Mouse (Mus musculus) thymus, adult 2 months (tissue): ENCODE data around the gene Mr1.

ENCODE experiments used
- CTCF ChIP-seq: fragments of 200-500 bp; IDR thresholded peaks from 2 replicates; pipeline ENCODE4 v1.5.1; 2012; ENCODE audit warnings: mild to moderate bottlenecking, control low read depth, low read length, moderate library complexity, borderline replicate concordance; ENCODE audit not compliant: control insufficient read depth, poor library complexity, insufficient read depth; ENCODE audit errors: extremely low read depth
- POLR2A ChIP-seq: fragments of 200-500 bp; IDR thresholded peaks from 2 replicates; pipeline ENCODE4 v1.6.1; 2012; ENCODE audit warnings: mild to moderate bottlenecking, low read length, control low read depth, moderate library complexity; ENCODE audit not compliant: control insufficient read depth, poor library complexity, insufficient read depth; ENCODE audit errors: extremely low read depth

DNA sequence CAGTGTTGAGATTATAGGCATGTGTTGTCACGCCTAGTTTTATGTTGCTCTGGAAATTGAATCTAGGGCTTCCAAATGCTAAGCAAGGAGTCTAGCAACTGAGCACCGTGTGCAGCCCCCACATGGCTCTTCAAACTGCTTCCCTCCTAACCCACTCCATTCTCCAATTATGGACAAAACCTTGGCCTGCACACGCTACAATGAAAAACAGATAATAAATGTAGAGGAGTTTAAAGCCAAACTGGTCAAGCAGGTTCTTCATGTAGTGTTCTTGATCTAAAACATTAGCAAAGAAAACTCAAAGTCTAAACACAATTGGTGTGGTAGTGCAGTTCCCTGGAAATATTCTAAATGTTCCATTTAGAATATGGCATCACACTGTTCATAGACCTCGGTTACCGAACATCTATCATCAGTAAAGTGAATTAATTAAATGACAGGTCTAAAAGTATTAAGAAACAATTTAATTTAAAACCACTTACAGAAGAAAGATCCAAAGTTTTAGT is 19.1 kb downstream of the Mr1 start:
- TF ChIP-seq CTCF (no peak), POLR2A (no peak)
